Mouse (Mus musculus): ENCODE data around the gene Setd1b.
A peak's percentile ranks its signal among the peaks of the same experiment; 100 is the strongest.

Gene Setd1b

DNA sequence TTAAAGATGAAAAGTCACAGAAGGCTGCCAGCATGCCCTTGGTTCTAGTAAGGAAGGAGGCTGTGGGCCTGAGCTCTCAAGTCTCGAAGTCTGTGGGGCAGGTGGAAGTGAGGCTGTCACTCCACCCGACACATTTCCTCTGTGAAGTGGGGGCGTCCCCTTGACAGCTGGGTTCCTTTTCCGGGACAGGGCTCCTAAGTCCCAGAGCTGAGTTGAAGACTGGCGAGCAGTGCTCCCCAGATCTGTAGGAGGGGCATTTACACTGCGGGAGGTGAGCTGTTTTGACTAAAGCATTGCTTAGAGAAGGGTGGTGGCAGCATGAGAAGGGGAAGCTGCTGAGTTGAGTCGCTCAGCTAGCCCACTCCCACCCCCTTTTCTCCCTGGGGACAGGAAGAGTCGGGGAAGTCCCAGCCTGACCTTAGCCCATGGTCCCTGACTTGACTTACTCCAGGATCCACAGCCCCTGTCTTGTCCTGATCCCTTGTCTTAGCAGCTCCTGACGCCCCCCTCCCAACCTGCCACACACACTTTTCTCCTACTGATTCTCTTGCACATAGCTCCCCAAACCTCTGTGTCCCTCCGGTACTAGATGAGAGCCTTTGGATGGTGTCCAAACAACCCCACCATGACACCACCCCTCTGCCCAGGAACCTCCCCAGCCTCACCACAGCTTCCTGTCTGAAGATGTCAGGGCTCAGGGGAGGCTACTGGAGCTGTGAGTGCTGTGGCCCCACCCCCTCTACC, 13.4 kb upstream of the Setd1b start:
- peak; percentile 78 for DNase-seq

- no peak for DNase-seq
These were observed 12.7 kb upstream of the Setd1b start for GRCm38 (mm10) chr5:123129170-123129757.

- no peak for DNase-seq
These were observed 11.8 kb upstream of the Setd1b start for GRCm38 (mm10) chr5:123130030-123130813.

DNA sequence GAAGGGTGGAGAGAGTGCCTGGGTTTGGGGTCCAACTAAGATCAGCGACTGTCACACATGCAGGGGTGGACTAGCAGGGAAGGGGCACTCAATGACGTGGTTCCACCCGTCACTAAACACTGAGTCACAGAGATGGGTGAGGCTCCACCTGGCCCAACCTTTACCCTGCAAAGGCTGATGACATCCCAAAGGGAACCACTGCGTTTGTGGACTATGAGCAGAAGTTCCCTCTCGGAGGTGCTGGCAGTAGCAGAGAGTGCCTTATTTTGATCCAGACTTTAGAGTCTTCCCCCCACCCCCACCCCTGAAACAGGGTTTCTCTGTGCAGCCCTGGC, 11.2 kb upstream of the Setd1b start:
- peak; percentile 15 for DNase-seq

GRCm38 (mm10) chr5:123132308-123133071, 9.5 kb upstream of the Setd1b start, which contains the start of gene Rhof:
Gene Rhof, minus strand, starts transcription at chr5:123132692.
- peak; percentile 89 for DNase-seq

DNA sequence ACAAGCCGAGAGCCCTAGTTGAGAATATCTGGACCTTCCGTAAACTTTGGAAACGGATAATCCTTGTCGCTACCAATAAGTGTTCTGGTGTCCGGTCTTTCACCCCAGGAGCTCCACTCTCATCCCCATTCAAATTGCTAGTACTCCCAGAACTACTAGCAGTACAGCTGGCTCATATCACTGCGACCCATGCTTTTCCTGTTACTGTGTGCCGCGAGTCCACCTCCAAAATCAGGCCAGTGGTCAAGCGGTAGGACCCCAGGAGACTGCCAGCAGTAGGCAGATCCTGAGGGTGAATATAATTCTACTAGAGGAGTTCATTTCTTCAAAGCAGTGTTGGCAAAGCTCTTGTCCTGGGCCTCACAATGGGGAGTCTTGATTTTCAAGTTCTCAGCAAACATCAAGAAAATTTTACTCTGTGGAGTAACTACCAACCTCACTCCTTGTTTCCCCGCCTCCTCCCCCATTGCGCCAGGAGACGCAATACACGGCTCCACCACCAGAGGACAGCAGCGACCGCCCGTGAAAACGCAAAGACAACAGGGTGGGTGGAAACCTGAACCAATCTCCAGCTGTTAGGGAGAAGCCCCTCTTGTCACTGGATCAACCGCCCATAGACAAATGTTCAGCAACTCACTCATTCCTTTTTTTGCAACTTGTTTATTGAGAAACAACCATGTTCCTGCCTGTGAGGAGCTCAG, 8.8 kb upstream of the Setd1b start:
- peak; percentile 93 for DNase-seq

DNA sequence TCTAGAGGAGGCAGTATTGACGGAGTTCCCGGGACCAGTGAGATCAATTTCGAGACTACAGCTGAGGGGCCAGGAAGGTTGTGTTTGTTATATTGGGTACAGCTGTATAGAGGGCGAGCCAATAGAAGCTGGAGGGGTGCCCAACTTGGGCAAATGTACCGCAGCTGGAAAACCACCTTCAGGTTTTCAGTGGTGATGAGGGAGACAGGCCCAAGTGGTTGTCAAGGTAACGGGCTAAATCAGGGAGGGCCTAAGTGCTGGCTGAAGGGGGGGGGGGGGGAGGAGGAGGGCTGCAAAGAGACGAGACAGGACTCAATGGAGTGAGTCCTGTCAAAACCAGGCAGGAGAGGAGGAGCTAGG, 8.2 kb upstream of the Setd1b start:
- no peak for DNase-seq

DNA sequence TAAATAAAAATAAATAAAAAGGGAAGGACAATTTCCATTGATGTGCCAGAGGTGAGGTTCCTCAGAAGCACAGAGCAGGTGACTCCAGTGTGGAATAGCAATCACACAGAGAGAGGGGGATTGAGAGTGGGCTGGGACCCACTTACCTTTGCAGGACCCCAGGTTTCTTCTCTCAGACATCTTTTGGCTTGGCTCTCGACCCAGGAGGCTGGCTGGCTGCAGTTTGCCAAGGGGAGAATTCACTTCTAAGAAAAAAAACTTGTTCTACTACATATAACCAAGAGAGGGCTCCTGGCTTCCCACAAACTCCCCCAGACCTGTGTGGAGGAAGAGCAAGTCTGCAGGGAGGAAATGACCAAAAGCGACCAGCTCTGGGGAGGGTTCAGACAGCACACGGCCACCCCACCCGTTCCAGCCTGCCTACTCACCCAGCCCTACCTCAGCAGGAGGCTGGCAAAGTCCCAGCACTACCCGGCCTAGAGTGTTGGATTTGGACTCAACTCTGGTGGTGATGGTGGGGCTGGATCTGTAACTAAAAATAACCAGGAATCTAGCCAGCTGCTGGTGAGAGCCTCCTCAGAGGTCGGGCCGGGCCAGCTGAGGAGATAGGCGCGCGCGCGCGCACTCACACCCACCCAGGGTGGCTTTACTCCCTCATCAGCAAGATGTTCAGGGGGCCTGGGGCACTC, 7.7 kb upstream of the Setd1b start:
- peak; percentile 90 for DNase-seq

- peak; percentile 10 for DNase-seq
These were observed 7.1 kb upstream of the Setd1b start for GRCm38 (mm10) chr5:123134875-123135382.

GRCm38 (mm10) chr5:123135471-123136360, 6.3 kb upstream of the Setd1b start:
- DNase-seq: peak; percentile 97

- peak; percentile 98 for DNase-seq
These were observed 5.5 kb upstream of the Setd1b start for GRCm38 (mm10) chr5:123136361-123137043.

DNA sequence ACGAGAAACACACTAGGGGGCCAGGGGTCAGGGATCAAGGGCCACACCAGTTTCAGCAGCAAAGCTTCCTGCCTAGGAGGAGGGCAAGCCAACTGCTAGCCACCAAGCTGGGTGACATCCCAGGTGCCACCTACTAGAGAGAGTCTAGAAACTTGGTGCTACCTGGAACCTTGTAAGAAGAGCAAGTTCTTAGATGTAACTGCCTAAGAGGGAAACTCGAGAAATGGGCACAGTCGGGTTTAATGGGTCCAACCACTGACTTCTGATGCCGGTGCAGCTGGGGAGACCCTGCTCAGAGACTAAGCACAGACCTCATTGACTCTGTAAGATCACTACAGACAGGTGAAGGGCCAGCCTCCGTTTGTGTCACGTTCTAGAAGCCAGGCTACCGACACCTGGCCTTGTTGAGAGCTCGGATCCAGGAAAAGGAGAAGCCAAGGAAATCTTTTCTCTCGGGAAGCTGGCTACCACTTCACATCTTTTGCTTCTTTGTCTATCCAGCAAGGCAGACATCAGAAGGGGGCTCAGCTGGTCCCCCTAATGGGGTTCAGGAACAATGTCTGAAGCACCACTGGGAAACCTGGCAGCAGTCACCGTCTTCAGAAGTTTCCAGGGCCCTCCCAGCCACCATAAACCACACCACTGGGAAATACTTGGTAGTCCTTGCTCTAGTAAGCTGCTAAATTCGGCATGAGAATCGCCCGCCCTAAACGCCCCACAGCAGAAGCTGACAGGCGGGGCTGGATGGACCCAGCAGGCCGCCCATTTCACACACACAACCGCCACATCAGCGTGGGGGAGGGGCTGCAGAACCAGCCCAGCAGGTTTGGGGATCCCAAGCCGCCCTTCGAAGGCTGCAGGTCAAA, 4.7 kb upstream of the Setd1b start:
- DNase-seq: peak; percentile 94

DNA sequence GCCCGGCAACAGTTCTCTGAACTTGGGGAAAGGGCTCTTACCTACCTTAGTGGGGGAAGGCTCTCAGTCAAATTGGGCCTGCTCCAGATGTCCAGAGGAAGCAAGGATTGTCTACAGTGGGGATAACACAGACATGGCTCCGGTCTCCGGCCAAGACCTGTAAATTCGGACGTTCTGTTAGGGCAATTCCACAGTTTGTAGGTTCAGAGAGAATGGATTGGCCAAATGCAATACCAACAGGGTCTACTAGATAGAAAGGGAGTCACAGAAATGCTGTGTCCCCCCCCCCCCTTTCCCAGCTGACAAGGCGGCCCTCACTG, 4.1 kb upstream of the Setd1b start:
- no peak for DNase-seq

DNA sequence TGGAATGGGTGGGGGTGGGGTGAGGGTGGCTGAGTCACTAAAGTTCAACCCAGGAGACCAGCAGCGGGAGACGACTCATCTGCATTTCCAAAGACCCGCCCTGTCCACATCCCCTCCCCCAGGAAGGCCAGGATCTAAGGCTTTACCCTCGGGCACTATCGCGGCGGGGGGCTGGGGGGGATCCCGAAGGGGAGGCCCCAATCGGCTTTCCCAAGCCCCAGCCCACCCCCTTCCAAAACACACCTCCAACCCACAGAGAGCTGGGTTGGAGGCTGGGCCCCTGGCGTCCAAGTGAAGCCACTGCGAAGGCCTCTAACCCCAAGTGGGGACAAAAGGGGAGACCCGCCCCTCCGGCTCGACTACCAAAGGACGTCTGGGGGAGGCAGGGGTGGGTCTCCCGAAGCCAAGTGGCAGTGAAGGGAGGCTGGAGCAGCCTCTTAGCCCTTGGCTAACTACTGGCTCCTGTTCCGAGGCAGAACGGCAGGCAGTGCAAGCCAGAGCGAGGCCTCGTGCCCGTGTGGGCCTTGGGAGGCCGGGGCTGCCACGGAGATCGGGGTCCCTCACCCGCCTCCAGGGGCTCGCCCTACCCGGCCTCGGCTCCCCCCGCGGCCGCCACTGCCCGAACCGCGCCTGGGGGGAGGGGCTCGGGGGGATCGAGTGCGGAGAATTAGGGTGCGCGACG, 3.6 kb upstream of the Setd1b start:
- peak; percentile 86 for DNase-seq

GRCm38 (mm10) chr5:123138953-123139721, 2.9 kb upstream of the Setd1b start:
- peak; percentile 90 for DNase-seq

- peak; percentile 47 for DNase-seq
These were observed 2.0 kb upstream of the Setd1b start for GRCm38 (mm10) chr5:123139722-123140627.

Measured in lung, postnatal 36 days (tissue).